Mouse (Mus musculus): Measurements from ENCODE around the gene Olfr482.

DNA sequence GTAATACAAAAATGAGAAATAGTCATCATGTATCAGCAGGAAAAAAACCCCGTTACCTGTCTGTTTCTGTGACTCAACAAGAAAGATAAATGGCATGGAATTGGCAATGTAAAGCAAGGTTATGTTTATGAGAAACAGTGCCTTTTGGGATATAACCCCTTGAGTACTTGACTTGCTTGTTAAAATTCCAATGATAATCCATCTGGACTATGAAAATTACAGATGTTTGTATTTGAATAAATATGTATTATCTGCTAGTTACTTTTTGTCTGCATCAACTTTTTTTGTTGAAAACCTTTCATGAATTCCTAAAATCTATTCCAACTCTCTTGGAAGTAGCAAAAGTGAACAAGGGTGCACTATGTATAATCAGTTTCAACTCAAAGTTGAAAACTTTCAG lies 30.1 kb downstream of the Olfr482 start, which contains the start of gene Olfr480:
- TF ChIP-seq POLR2A (IDR thresholded peaks at IDR 0.05; ENCODE audit: extremely low read depth, insufficient read depth, low read length): no peak
- TF ChIP-seq CTCF (IDR thresholded peaks at IDR 0.05; ENCODE audit: low read depth, low read length): no peak

All from liver, adult 2 months (tissue).